Mouse (Mus musculus) hindbrain, embryonic 13.5 days (tissue): ENCODE data around the gene Lor. TPM values are rescaled to one million over a fixed set of nuclear protein-coding genes. Genes with fewer than 3 reads are reported as not detected.

ENCODE experiments used
- microRNA-seq: library from miRNA; unstranded; fragments of <30 nt; microRNA quantifications from one replicate; pipeline ENCODE4, GENCODE M21; 2016
- polyA plus RNA-seq: library from polyadenylated mRNA; unstranded; fragments of >200 nt; fragmentation: Nextera tagmentation; extraction: Ambion mirVana; gene quantifications from 2 replicates; pipeline ENCODE4 v1.2.1, GENCODE M21; 2015

Gene Lor
- polyA plus RNA-seq, 1 experiment from 2014 or later, result 4.9 TPM

Small RNA genes lying within 50 kb of the gene (microRNA-seq; reads per million reads assigned to microRNA genes)
- not detected for gene Gm25145

Other genes starting within 250 kb of the Lor start
- gene Pglyrp3, start 68.6 kb downstream of the Lor start, polyA plus RNA-seq, result not detected in 2 replicates
- not detected in 2 replicates for gene Prr9, start 40.8 kb upstream of the Lor start, polyA plus RNA-seq
- not detected in 2 replicates for gene Lelp1, start 59.6 kb upstream of the Lor start, polyA plus RNA-seq
- gene Sprr2a1, start 132.7 kb upstream of the Lor start, polyA plus RNA-seq, result not detected in 2 replicates
- not detected in 2 replicates for gene Sprr2a2, start 132.8 kb upstream of the Lor start, polyA plus RNA-seq
- gene Sprr2a3, start 202.3 kb upstream of the Lor start, polyA plus RNA-seq, result not detected in 2 replicates
- 0.35 TPM in 1 of 2 replicates, not detected in the other for gene Sprr2b, start 233.5 kb upstream of the Lor start, polyA plus RNA-seq